Mouse (Mus musculus) neural tube, embryonic 15.5 days (tissue): ENCODE measurements at regions not wholly inside any gene's neighbourhood (a gene's known extent, or its start where the extent isn't known, plus 50 kb on each side); places are given as distances from the start of the nearest gene placed in this dataset.

Experiments
- ATAC-seq: fragments of 200-750 bp; cut with Nextera tagmentation; 2 replicates; pipeline ENCODE4 v1.8.0; 2017; ENCODE audit warnings: mild to moderate bottlenecking, moderate TSS enrichment, moderate library complexity; ENCODE audit not compliant: low FRiP score
- H3K27ac ChIP-seq: fragments of 300-500 bp; sonication (generic); replicated peaks from 2 replicates; pipeline ENCODE4 v1.5.1; 2015; ENCODE audit warnings: mild to moderate bottlenecking, inconsistent platforms
- H3K27me3 ChIP-seq: fragments of 300-500 bp; sonication (generic); replicated peaks from 2 replicates; pipeline ENCODE4 v1.6.1; 2015; ENCODE audit warnings: inconsistent platforms
- H3K36me3 ChIP-seq: fragments of 300-500 bp; sonication (generic); 2 replicates; pipeline ENCODE4 v1.6.1; 2015; ENCODE audit warnings: inconsistent platforms
- H3K4me1 ChIP-seq: fragments of 300-500 bp; sonication (generic); 2 replicates; pipeline ENCODE4 v1.6.1; 2015; ENCODE audit warnings: inconsistent platforms
- H3K4me2 ChIP-seq: fragments of 300-500 bp; sonication (generic); 2 replicates; pipeline ENCODE4 v1.6.1; 2015; ENCODE audit warnings: inconsistent platforms, mild to moderate bottlenecking, moderate library complexity
- H3K4me3 ChIP-seq: fragments of 300-500 bp; sonication (generic); replicated peaks from 2 replicates; pipeline ENCODE4 v1.5.1; 2015; ENCODE audit warnings: mild to moderate bottlenecking, inconsistent platforms
- H3K9ac ChIP-seq: fragments of 300-500 bp; sonication (generic); replicated peaks from 2 replicates; pipeline ENCODE4 v1.6.1; 2015; ENCODE audit warnings: mild to moderate bottlenecking, inconsistent platforms
- H3K9me3 ChIP-seq: fragments of 300-500 bp; sonication (generic); replicated peaks from 2 replicates; pipeline ENCODE4 v1.6.1; 2016; ENCODE audit warnings: inconsistent platforms
- WGBS: fragments of 180-500 bp; shearing (Covaris S2); methylation state at CpG from one replicate; pipeline ENCODE4 v1.1.7; 2015; ENCODE audit warnings: mixed read lengths; 5-methylcytosine and 5-hydroxymethylcytosine counted together

GRCm38 (mm10) chr6:101517584-101517983 lies 139.9 kb upstream of the Pdzrn3 start:
- 0 out of 2 replicates have a peak, but pooled peaks cover 3% of the 10 kb centered on the region for H3K4me1 ChIP-seq
- H3K36me3 ChIP-seq, result no peaks in the 10 kb centered on the region
- no peak for ATAC-seq
- no peaks in the 10 kb centered on the region for H3K9me3 ChIP-seq
- no peak overlapping the region for H3K27ac ChIP-seq
- no peak overlapping the region for H3K4me2 ChIP-seq
- 83% methylated on average over 2 of the region's 2 CpGs for WGBS
- H3K27me3 ChIP-seq, result 0 out of 2 replicates have a peak, but pooled peaks cover 2% of the 10 kb centered on the region
- no peak overlapping the region for H3K9ac ChIP-seq
- no peak overlapping the region for H3K4me3 ChIP-seq

GRCm38 (mm10) chr6:101513696-101514095 lies 136.0 kb upstream of the Pdzrn3 start:
- Histone ChIP-seq H3K4me2 (no peak overlapping the region), H3K9me3 (no peaks in the 10 kb centered on the region), H3K36me3 (no peaks in the 10 kb centered on the region), H3K4me1 (0 out of 2 replicates have a peak, but pooled peaks cover under 1% of the 10 kb centered on the region), H3K27ac (no peak overlapping the region), H3K4me3 (no peak overlapping the region), H3K9ac (no peak overlapping the region), H3K27me3 (no peaks in the 10 kb centered on the region)
- no peak for ATAC-seq
- WGBS, result 26% methylated on average over 2 of the region's 2 CpGs

GRCm38 (mm10) chr6:101502149-101502548 lies 124.5 kb upstream of the Pdzrn3 start:
- Histone ChIP-seq H3K4me3 (no peak overlapping the region), H3K9me3 (no peaks in the 10 kb centered on the region), H3K4me2 (no peak overlapping the region), H3K27me3 (no peaks in the 10 kb centered on the region), H3K27ac (no peak overlapping the region), H3K9ac (no peak overlapping the region), H3K36me3 (no peaks in the 10 kb centered on the region), H3K4me1 (no peaks in the 10 kb centered on the region)
- 53% methylated on average over 5 of the region's 5 CpGs for WGBS
- ATAC-seq, result no peak

GRCm38 (mm10) chr6:101501716-101502115 lies 124.0 kb upstream of the Pdzrn3 start:
- Histone ChIP-seq H3K27ac (no peak overlapping the region), H3K36me3 (no peaks in the 10 kb centered on the region), H3K4me3 (no peak overlapping the region), H3K27me3 (no peaks in the 10 kb centered on the region), H3K4me2 (no peak overlapping the region), H3K4me1 (no peaks in the 10 kb centered on the region), H3K9me3 (no peaks in the 10 kb centered on the region), H3K9ac (no peak overlapping the region)
- 76% methylated on average over 4 of the region's 4 CpGs for WGBS
- no peak for ATAC-seq

- no peak for ATAC-seq
- Histone ChIP-seq H3K4me2 (no peak overlapping the region), H3K4me1 (no peaks in the 10 kb centered on the region), H3K27me3 (no peaks in the 10 kb centered on the region), H3K9ac (no peak overlapping the region), H3K36me3 (no peaks in the 10 kb centered on the region), H3K27ac (no peak overlapping the region), H3K9me3 (no peaks in the 10 kb centered on the region), H3K4me3 (no peak overlapping the region)
These were observed 122.5 kb upstream of the Pdzrn3 start for GRCm38 (mm10) chr6:101500202-101500601.

- Histone ChIP-seq H3K36me3 (no peaks in the 10 kb centered on the region), H3K4me2 (no peak overlapping the region), H3K9me3 (no peaks in the 10 kb centered on the region), H3K9ac (no peak overlapping the region), H3K4me1 (0 out of 2 replicates have a peak, but pooled peaks cover 2% of the 10 kb centered on the region), H3K27ac (no peak overlapping the region), H3K4me3 (no peak overlapping the region), H3K27me3 (no peaks in the 10 kb centered on the region)
- ATAC-seq, result no peak
- whole genome bisulfite sequencing, result 62% methylated on average over 2 of the region's 2 CpGs
These were observed 110.8 kb upstream of the Pdzrn3 start for GRCm38 (mm10) chr6:101488466-101488865.

GRCm38 (mm10) chr6:101484526-101485287 lies 107.0 kb upstream of the Pdzrn3 start:
- Histone ChIP-seq H3K4me3 (no peak overlapping the region), H3K9me3 (no peaks in the 10 kb centered on the region), H3K36me3 (no peaks in the 10 kb centered on the region), H3K4me2 (no peak overlapping the region), H3K27ac (no peak overlapping the region), H3K27me3 (no peaks in the 10 kb centered on the region), H3K4me1 (peaks cover 11% of the 10 kb centered on the region), H3K9ac (no peak overlapping the region)
- no peak for ATAC-seq
- WGBS, result 72% methylated on average over 11 of the region's 12 CpGs

- no peak overlapping the region for H3K9ac ChIP-seq
- no peak overlapping the region for H3K4me2 ChIP-seq
- no peaks in the 10 kb centered on the region for H3K27me3 ChIP-seq
- ATAC-seq, result no peak
- H3K4me3 ChIP-seq, result no peak overlapping the region
- H3K27ac ChIP-seq, result peak overlapping the region; percentile 45
- WGBS, result 59% methylated on average over 9 of the region's 9 CpGs
- H3K4me1 ChIP-seq, result peaks cover 11% of the 10 kb centered on the region
- no peaks in the 10 kb centered on the region for H3K9me3 ChIP-seq
- H3K36me3 ChIP-seq, result no peaks in the 10 kb centered on the region
These were observed 105.2 kb upstream of the Pdzrn3 start for GRCm38 (mm10) chr6:101482635-101483465.

- Histone ChIP-seq H3K4me3 (no peak overlapping the region), H3K36me3 (no peaks in the 10 kb centered on the region), H3K9ac (no peak overlapping the region), H3K27me3 (no peaks in the 10 kb centered on the region), H3K4me2 (no peak overlapping the region), H3K27ac (no peak overlapping the region), H3K9me3 (no peaks in the 10 kb centered on the region), H3K4me1 (no peaks in the 10 kb centered on the region)
- whole genome bisulfite sequencing, result 92% methylated on average over 1 of the region's 1 CpGs
- no peak for ATAC-seq
These were observed 96.3 kb upstream of the Pdzrn3 start for GRCm38 (mm10) chr6:101473956-101474355.

GRCm38 (mm10) chr6:101473257-101473925 lies 95.7 kb upstream of the Pdzrn3 start:
- Histone ChIP-seq H3K27ac (no peak overlapping the region), H3K9me3 (no peaks in the 10 kb centered on the region), H3K4me3 (no peak overlapping the region), H3K4me1 (no peaks in the 10 kb centered on the region), H3K9ac (no peak overlapping the region), H3K4me2 (no peak overlapping the region), H3K36me3 (no peaks in the 10 kb centered on the region), H3K27me3 (no peaks in the 10 kb centered on the region)
- WGBS, result 43% methylated on average over 5 of the region's 5 CpGs
- ATAC-seq, result peak; percentile 85

- WGBS, result 85% methylated on average over 1 of the region's 1 CpGs
- ATAC-seq, result no peak
- no peak overlapping the region for H3K9ac ChIP-seq
- no peaks in the 10 kb centered on the region for H3K27me3 ChIP-seq
- no peak overlapping the region for H3K4me3 ChIP-seq
- no peaks in the 10 kb centered on the region for H3K4me1 ChIP-seq
- H3K27ac ChIP-seq, result no peak overlapping the region
- no peaks in the 10 kb centered on the region for H3K36me3 ChIP-seq
- no peak overlapping the region for H3K4me2 ChIP-seq
- no peaks in the 10 kb centered on the region for H3K9me3 ChIP-seq
These were observed 87.2 kb upstream of the Pdzrn3 start for GRCm38 (mm10) chr6:101464910-101465309.
